Mouse (Mus musculus) ES-CJ7 (cell line): ENCODE measurements around the gene Thrsp.
"Not testable (repeated sequence)": the region's sequence is repeated elsewhere in the genome, so short reads cannot be mapped to it uniquely, and the experiment has no call there.

ENCODE experiments used
- DNase-seq: peaks from one replicate; pipeline ENCODE4 v3.0.0; 2011; ENCODE audit warnings: low read depth, low spot score

Thrsp gene

DNA sequence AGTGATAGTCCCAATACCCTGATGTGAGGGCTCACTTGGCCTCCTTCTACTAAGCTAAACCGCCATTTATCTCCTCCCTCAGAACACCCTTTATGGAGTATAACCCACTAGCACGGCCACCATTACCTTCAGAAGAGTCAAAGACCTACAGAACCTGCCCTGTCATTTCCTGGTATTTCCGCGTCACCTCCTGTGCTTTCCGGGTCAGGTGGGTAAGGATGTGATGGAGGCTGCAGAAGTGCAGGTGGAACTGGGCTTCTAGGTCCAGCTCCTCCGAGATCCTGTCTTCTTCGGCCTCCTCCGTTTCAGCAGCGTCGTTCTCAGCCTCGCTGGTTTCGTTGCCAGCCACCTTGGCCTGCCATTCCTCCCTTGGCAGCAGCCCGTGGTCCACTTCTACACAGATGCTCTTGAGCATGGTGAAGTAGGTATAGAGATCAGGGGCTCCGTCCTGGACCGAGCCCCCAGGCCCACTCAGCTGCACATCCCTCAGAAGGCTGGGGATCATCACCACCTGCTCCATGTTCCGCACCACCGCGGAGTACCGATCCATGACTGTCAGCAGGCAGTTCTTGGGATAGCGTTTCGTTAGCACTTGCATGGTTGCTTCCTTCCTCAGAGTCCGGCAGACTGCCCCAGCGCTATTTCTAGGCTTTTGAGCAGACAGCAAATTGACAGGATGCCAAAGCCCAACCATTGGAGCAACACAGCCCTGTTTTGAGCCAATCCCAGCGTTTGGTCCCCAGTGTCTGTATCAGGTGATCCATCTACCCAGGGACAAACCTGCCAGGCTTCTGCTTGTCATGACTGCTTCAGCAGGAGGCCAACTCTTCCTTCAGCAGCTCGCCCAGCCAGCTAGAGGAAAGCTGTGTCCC, at the start of gene Thrsp:
Gene Thrsp (minus strand): TSS at position 825 of the 872 bp plus-strand sequence.
- peak; percentile 41 for DNase-seq

GRCm38 (mm10) chr7:97455577-97455976, 38.0 kb upstream of the Thrsp start:
- DNase-seq: no peak

DNA sequence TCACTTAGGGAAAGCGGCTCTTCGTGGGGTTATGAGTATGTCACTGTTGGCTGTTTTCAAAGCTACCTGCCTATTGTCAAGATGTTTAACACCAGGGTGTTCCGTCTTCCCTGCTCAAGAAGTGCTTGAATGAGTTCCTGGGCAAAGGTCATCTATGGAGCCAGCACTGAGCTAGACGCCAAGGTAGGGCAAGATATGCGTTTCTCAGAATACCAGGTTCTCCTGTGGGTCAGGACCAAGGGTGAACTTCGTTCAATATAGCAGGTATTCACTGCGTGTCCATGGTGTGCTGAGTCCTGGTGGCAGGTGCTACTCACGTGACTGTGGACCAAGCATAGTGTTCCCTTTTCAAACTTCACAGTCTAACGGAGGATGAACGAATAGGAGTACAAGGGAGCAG, 37.3 kb upstream of the Thrsp start:
- no peak for DNase-seq

- DNase-seq: peak; percentile 55
Measured at GRCm38 (mm10) chr7:97453141-97453921, 35.8 kb upstream of the Thrsp start.

DNA sequence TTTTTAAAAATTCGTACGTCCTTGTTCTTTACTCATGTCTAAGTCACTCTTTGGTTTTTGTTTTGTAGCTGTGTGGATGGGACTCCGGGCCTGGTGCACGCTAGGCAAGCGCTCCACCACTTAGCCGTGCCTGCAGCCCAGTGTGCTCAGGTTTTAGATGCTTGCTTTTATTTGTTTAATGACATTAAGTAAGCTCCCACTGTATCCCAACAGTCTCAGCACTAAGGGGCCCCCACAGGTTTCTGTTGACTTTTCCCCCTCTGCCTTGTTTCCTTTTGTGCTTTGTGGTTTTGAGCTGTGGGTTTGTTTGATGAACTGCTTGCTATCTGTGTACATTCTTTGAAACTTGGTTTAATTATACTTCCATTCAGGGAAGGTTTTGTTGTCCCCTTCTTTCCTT, 34.7 kb upstream of the Thrsp start:
- no peak for DNase-seq

DNA sequence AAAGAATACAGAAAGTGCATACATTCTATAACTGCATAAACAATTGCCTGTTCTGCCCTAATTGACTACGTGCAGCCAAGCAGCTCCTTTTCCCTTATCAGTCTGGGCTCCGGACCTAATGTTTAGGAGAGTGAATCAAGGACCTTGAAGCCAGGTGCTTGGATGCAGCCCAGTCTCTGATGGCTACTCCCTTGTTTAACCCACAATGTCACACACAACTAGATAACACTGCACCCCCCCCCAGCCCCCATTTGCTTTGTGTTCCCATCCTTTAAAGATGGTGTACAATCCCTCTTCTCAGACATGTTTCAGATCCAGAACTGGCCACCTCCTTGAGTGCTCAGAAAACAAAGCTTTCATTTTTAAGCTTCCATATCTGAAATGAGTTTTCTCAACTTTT, 33.5 kb upstream of the Thrsp start, which contains the start of gene Kctd14:
Gene Kctd14 (plus strand): TSS at position 301 of the 400 bp plus-strand sequence.
- DNase-seq: not testable (repeated sequence)

GRCm38 (mm10) chr7:97447050-97447531, 29.6 kb upstream of the Thrsp start:
- peak; percentile 30 for DNase-seq

DNA sequence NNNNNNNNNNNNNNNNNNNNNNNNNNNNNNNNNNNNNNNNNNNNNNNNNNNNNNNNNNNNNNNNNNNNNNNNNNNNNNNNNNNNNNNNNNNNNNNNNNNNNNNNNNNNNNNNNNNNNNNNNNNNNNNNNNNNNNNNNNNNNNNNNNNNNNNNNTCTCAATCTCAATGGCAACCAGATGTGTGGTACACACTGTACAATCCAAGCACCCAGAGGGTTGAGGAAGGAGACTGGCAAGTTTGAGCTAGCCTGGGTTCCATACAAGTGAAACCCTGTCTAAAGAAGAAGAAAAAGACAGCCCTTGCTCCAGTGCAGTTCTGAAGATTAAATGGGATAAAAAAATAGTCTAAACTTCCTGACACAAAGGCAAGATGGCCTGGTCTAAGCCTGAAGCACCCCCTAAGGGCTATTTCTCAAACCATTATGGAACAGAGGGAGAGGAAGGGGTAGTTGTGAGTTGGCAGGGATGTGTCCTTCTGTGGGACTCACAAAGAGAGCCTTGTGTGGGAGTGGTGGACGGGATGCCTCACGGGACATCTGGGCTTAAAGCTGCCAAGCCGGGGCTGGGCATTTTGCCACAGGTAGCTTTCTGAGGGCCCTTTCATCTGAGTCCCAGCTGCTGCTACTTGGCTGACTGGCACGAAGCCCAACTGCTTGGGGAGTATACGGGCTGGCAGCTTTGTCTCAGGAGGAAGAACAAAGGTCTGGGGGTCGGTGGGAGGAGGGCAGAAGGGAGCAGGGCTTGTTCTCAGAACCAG, 28.8 kb upstream of the Thrsp start:
- DNase-seq: no peak

DNA sequence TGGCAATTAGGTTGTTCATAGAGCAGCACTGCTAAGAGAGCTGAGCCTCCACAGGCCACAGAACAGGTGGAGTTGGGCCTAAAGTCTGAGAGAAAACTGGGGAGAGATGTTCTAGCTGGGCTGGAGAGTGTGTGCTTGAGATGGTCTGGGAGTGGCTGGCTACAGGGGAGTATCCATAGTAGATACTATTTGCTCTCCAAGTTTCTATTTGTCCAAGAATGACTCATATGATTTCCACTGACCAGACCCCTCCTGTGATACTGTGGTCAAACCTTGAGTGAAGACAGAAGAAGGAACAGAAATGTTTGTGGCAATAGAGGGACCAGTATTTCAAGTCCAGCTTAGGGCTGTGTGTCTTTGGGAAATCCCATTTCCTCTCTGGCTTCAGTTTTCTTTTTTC, 21.5 kb upstream of the Thrsp start:
- no peak for DNase-seq

DNA sequence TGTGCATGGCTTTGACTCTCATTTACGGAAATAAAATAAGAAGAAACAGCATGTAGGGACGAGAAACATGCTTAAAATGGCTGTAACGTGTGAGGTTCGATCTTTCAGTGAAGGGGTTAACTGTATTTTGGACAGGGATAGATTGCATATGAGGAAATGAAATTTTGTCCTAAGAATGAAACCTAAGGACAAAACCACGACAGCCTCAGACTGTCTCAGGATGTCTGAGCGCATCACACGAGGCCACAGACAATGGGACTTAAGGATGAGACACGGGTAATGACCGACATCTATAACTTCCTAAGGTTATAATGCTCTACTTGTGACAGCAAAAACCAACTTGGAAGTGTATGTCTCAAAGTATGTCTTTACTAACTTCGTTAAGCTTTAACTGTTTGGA, 17.0 kb upstream of the Thrsp start:
- no peak for DNase-seq

DNA sequence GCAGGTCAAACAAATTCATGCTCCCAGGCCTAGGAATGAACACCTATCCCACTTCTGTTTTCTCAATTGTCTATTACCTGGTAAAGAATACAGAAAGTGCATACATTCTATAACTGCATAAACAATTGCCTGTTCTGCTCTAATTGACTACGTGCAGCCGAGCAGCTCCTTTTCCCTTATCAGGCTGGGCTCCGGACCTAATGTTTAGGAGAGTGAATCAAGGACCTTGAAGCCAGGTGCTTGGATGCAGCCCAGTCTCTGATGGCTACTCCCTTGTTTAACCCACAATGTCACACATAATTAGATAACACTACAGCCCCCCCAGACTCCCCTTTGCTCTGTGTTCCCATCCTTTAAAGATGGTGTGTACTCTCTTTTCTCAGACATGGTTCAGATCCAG, 16.0 kb upstream of the Thrsp start:
- DNase-seq: not testable (repeated sequence)

- peak; percentile 98 for DNase-seq
Measured at GRCm38 (mm10) chr7:97429705-97430104, 12.2 kb upstream of the Thrsp start.

DNA sequence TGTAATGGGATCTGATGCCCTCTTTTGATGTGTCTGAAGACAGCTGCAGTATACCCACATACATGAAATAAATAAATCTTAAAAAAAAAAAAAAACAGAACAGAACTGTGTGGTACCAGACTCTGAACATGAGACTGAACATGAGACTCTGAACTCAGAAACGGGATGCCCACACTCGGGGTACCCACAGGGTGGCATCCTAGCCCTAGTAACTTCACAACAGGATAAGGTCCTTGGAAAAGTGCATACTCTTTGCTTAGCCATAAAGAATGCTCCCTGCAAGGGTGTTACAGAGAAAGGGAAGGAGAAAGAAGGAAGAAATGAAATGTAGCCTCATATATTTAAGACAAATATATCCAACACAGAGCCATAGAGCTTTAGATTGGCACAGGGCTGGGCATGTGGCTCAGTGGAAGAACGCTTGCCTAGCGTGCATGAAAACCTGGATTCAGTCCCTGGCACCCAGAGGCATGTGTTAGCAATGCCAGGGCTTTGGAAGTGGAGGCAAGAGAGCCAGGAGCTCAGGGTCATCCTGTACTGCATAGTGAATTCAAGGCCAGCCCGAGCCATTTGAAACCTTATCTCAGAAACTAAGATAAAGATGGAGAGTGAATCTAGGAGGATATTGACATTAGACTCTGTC, 10.4 kb upstream of the Thrsp start:
- no peak for DNase-seq

DNA sequence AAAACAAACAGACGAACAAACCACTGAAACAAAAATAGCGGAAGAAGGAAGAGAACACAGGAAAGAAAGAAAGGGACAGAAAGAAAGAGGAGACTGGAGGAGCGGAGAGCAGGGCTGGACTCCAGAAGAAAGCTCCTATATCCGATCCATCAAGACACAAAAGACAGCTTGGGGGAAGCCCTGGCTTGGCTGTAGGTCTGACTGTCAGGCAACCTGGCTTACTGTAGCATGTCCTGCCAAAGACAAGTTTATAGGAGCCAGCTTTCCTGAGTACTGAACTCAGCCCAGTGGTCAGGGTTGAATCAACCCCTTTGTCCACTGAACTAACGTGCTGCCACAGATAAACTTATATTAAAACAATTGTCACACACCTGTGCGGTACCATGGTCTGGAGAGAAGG, 9.8 kb upstream of the Thrsp start:
- DNase-seq: no peak

GRCm38 (mm10) chr7:97426566-97426965, 9.0 kb upstream of the Thrsp start:
- DNase-seq: no peak

DNA sequence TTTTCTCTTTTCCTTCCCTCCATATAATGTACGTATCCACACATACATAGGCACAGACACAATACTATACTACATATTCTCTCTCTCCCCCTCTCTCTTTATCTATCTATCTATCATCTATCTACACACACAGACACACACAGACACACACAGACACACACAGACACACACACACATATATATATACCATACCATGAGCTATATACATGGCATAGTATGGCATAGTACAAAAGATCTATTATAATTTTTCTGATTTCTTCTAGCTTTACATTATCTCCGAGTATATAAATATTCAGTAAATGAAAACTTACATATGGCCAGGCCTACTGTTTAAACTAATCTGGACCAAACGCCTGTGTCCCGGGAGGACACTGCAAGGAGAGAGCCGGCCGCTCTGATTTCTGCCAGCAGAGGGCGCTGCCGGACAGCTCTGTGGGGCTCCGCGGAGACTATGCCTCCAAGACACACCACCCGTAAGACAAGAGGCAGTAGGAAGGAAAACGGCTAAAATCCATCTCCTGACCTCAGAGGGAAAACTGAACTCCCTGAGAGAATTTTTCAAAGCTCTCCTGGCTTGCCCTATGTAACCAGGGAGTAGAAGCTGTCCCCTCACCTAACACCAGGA, 7.2 kb upstream of the Thrsp start:
- peak; percentile 70 for DNase-seq

DNA sequence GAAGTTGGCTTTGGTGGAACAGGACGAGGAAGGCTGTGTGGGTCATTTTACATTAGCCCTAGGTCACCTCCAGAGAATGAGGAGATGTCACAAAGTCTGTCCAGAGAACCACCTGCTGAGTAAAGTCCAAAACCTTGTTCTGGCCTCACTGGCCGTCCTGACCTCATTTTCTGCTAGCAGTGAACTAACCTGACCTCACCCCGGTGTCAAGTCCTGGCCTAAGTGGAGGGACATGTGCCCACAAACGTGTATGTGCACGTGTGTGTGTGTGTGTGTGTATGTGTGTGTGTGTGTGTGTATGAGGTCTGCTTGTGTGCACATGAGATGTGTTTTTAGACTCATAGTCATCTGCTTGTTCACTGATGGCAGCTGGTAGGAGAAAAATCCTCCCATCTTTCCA, 6.2 kb upstream of the Thrsp start:
- no peak for DNase-seq

- no peak for DNase-seq
Measured at GRCm38 (mm10) chr7:97420958-97421651, 3.6 kb upstream of the Thrsp start.

GRCm38 (mm10) chr7:97420406-97420805, 2.9 kb upstream of the Thrsp start:
- DNase-seq: no peak

DNA sequence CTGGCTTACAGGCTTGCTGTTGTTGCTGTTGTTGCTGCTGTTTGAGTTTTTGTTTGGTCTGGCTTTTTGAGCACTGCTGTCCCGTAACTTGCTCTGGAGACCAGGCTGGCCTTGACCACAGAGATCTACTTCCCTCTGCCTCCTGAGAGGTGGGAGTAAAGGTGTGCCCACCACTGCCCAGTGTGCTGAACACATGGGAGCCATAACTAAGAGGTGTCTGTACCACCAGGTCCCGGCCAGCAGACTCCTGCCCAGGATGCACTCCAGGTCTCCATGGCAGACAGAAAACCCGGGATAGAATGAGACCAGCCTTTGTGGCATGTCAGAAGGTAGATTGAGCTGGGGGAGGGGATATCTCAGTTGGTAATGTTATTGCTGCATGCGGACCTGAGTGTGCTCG, 1.6 kb upstream of the Thrsp start:
- no peak for DNase-seq
